Mouse (Mus musculus) testis, adult 2 months (tissue): ENCODE data around the gene Enox1.

ENCODE experiments used
- CTCF ChIP-seq: fragments of 200-500 bp; IDR thresholded peaks from 2 replicates; pipeline ENCODE4 v1.5.1; 2012; ENCODE audit warnings: low read depth, mild to moderate bottlenecking, inconsistent platforms, low read length, moderate library complexity; ENCODE audit not compliant: control insufficient read depth, insufficient read depth, insufficient replicate concordance
- POLR2A ChIP-seq: fragments of 200-500 bp; IDR thresholded peaks from 2 replicates; pipeline ENCODE4 v1.6.1; 2012; ENCODE audit warnings: low read depth, mild to moderate bottlenecking, inconsistent platforms, low read length, moderate library complexity; ENCODE audit not compliant: control insufficient read depth

DNA sequence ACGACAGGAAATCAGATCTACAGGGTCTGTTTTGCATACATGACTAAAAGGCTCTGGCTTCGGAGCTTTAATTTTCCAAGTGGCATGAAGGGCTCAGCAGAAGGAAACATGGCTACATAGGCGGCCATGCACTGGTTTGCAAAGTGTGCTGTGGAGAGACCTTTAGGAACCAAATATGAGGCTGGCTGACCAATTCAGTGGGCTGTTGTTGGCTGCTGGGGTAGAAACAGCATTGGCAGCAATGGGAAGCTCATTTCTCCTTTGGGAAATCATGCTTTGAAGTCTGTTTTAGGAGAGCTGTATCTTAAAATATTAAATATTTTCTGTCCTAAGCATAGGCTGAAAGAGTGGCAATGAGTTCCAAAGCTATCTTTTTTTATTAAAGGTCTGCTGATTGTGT, 98.6 kb downstream of the Enox1 start:
- TF ChIP-seq CTCF (no peak), POLR2A (no peak)
